Mouse (Mus musculus): ENCODE results near the gene Gstm2. TPM values are rescaled to one million over a fixed set of nuclear protein-coding genes. Genes with fewer than 3 reads are reported as not detected.
"Not testable (repeated sequence)": the region's sequence is repeated elsewhere in the genome, so short reads cannot be mapped to it uniquely, and the experiment has no call there.

Gstm2 gene
- polyA plus RNA-seq, 1 experiment, result 28.1 TPM

DNA sequence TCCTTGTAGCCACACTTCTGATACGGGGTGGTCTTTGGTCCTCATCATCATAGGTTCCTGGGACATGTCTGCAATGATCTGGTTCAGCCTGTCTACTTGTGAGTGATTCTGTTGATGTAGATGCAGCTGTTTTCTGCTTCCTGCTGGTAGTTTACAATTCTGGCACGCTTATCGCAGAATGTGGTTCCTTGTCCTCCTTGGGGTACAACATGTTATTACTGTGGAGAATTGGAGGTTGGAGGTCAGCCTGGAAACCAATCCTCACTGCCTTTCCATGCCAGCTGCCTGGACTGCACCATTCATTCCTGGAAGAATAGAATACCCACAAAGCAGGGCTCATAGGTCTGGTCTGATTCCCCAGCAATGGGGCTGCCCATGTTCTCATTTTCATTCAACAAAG lies 13.2 kb upstream of the Gstm2 start:
- no peak for TF ChIP-seq CTCF (IDR thresholded peaks at IDR 0.05; ENCODE audit: borderline replicate concordance, control insufficient read depth, extremely low read depth, insufficient read depth, low read length, poor library complexity)
- no peak for TF ChIP-seq POLR2A (IDR thresholded peaks at IDR 0.05; ENCODE audit: control insufficient read depth, extremely low read depth, insufficient read depth, low read length, poor library complexity)
- WGBS, result 98% methylated on average over 3 of the region's 3 CpGs
- Histone ChIP-seq H3K4me3 (ENCODE audit: control insufficient read depth, insufficient read depth, low read length) (no peak overlapping the region), H3K27ac (ENCODE audit: control insufficient read depth, insufficient read depth, low read length) (no peak overlapping the region), H3K4me1 (replicated peaks; ENCODE audit: control insufficient read depth, insufficient read depth, low read length) (no peaks in the 10 kb centered on the region), H3K27me3 (ENCODE audit: control insufficient read depth, insufficient read depth, low read length) (no peaks in the 10 kb centered on the region), H3K36me3 (ENCODE audit: control insufficient read depth, insufficient read depth, low read length) (no peaks in the 10 kb centered on the region)
- DNase-seq, result no peak

DNA sequence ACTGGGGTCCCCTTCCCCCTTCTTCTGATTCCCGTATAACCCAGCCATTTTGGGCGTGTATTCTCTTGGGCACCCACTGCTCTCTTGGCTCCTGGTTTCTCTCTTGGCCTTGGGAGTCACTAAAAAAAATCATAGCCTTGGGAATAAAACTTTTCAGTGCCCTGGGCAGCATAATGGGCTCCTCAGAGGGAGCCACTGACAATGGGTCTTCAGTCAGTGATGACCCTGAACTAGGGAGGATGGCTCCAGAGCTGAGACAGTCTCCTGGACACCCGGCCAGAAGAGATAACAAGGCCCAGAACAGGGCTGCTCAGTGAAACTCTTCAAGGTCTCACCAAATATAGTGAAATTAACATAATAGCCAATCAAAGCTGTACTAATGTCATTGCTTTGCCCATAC lies 12.3 kb upstream of the Gstm2 start:
- TF ChIP-seq POLR2A (IDR thresholded peaks at IDR 0.05; ENCODE audit: control insufficient read depth, extremely low read depth, insufficient read depth, low read length, poor library complexity), result no peak
- TF ChIP-seq CTCF (IDR thresholded peaks at IDR 0.05; ENCODE audit: borderline replicate concordance, control insufficient read depth, extremely low read depth, insufficient read depth, low read length, poor library complexity), result no peak
- no peak overlapping the region for H3K4me3 ChIP-seq (ENCODE audit: control insufficient read depth, insufficient read depth, low read length)
- no peak overlapping the region for H3K27ac ChIP-seq (ENCODE audit: control insufficient read depth, insufficient read depth, low read length)
- no peak for DNase-seq
- no peaks in the 10 kb centered on the region for H3K36me3 ChIP-seq (ENCODE audit: control insufficient read depth, insufficient read depth, low read length)
- no peaks in the 10 kb centered on the region for H3K4me1 ChIP-seq (replicated peaks; ENCODE audit: control insufficient read depth, insufficient read depth, low read length)
- no peaks in the 10 kb centered on the region for H3K27me3 ChIP-seq (ENCODE audit: control insufficient read depth, insufficient read depth, low read length)
- WGBS, result 96% methylated on average over 3 of the region's 3 CpGs

DNA sequence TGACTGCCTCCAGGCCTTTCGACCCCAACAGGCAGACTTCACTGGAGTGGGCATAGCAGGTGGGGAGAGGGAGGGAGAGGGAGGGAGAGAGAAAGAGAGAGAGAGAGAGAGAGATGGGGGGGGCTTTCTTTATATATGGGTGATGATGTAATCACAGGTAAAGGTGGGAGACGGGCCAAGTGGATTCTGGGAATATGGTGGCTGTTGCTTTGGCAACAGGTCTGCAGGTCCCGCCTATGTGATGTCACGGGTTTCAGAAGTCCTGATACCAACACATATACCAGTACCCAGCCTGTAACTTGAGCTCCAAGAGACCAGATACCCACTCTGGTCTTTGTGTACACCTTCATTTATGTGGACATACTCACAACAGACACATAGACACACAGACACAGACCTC lies 10.3 kb upstream of the Gstm2 start:
- WGBS, result 93% methylated on average over 4 of the region's 4 CpGs
- Histone ChIP-seq H3K27me3 (ENCODE audit: control insufficient read depth, insufficient read depth, low read length) (no peaks in the 10 kb centered on the region), H3K27ac (ENCODE audit: control insufficient read depth, insufficient read depth, low read length) (no peak overlapping the region), H3K4me1 (replicated peaks; ENCODE audit: control insufficient read depth, insufficient read depth, low read length) (no peaks in the 10 kb centered on the region), H3K4me3 (ENCODE audit: control insufficient read depth, insufficient read depth, low read length) (no peak overlapping the region), H3K36me3 (ENCODE audit: control insufficient read depth, insufficient read depth, low read length) (no peaks in the 10 kb centered on the region)
- TF ChIP-seq POLR2A (IDR thresholded peaks at IDR 0.05; ENCODE audit: control insufficient read depth, extremely low read depth, insufficient read depth, low read length, poor library complexity), result no peak
- no peak for TF ChIP-seq CTCF (IDR thresholded peaks at IDR 0.05; ENCODE audit: borderline replicate concordance, control insufficient read depth, extremely low read depth, insufficient read depth, low read length, poor library complexity)
- DNase-seq, result no peak

DNA sequence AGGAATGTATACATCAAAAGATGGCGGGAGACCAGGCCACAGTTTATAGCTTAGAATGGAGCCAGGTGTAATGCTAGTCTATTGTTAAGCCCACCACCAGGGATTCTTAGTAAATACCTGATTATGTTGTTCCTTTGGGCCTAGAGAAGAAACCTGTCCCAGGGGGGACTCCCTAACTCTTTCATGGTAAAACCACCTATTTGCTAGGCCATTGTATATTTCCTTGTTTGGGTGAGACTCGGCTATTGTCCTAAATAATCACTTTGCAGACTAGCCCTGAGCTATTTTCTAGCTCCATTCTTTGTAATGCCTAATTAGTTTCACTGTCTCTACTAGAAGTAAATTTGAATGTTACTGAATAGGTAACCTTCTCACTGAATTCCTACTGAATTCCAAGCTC lies 9.7 kb upstream of the Gstm2 start:
- not testable (repeated sequence) for H3K27ac ChIP-seq (ENCODE audit: control insufficient read depth, insufficient read depth, low read length); H3K27me3 ChIP-seq (ENCODE audit: control insufficient read depth, insufficient read depth, low read length); H3K4me1 ChIP-seq (replicated peaks; ENCODE audit: control insufficient read depth, insufficient read depth, low read length); H3K4me3 ChIP-seq (ENCODE audit: control insufficient read depth, insufficient read depth, low read length); DNase-seq; H3K36me3 ChIP-seq (ENCODE audit: control insufficient read depth, insufficient read depth, low read length)
- 97% methylated on average over 2 of the region's 2 CpGs for WGBS

DNA sequence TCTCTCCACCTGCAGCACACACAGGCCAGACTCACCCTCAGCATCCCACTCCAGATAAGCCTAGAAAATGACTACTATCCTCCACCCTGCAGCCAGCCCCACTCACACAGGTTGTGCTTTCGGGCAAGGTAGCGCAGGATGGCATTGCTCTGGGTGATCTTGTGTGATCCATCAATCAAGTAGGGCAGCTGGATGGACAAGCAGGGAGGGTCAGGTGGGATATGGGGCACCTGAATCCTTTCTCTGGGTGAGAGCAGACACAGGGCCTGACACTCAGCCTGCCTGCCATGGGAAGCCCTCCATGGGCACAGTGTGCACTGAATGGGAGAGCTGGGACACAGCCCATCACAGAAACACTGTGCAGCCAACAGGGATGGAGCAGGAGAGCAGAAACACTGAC lies 1.1 kb downstream of the Gstm2 start:
- H3K4me3 ChIP-seq (ENCODE audit: control insufficient read depth, insufficient read depth, low read length); H3K36me3 ChIP-seq (ENCODE audit: control insufficient read depth, insufficient read depth, low read length); DNase-seq; H3K27me3 ChIP-seq (ENCODE audit: control insufficient read depth, insufficient read depth, low read length); H3K27ac ChIP-seq (ENCODE audit: control insufficient read depth, insufficient read depth, low read length); H3K4me1 ChIP-seq (replicated peaks; ENCODE audit: control insufficient read depth, insufficient read depth, low read length): not testable (repeated sequence)
- WGBS, result 98% methylated on average over 2 of the region's 2 CpGs

DNA sequence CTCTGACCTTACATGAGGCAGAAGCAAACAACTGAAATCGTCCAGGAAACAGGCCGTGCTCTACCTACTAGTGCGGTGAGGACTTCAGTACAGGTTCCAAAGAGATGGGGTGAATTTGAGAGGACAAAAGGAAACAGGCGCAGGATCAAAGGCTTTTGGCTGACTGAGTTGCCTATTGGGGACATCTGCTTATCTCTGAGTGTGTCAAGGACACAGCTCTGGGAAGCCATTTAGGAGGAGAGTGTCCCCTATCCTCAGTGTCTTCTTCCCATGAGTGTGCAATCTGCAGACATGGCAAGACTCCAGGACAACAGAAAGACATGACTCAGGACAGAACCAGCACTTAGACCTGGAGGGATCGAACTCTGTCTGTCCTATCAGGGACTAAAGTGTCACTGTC lies 1.8 kb downstream of the Gstm2 start:
- Histone ChIP-seq H3K27me3 (ENCODE audit: control insufficient read depth, insufficient read depth, low read length) (no peaks in the 10 kb centered on the region), H3K36me3 (ENCODE audit: control insufficient read depth, insufficient read depth, low read length) (no peaks in the 10 kb centered on the region), H3K27ac (ENCODE audit: control insufficient read depth, insufficient read depth, low read length) (no peak overlapping the region), H3K4me3 (ENCODE audit: control insufficient read depth, insufficient read depth, low read length) (no peak overlapping the region), H3K4me1 (replicated peaks; ENCODE audit: control insufficient read depth, insufficient read depth, low read length) (no peaks in the 10 kb centered on the region)
- TF ChIP-seq POLR2A (IDR thresholded peaks at IDR 0.05; ENCODE audit: control insufficient read depth, extremely low read depth, insufficient read depth, low read length, poor library complexity), result no peak
- no peak for TF ChIP-seq CTCF (IDR thresholded peaks at IDR 0.05; ENCODE audit: borderline replicate concordance, control insufficient read depth, extremely low read depth, insufficient read depth, low read length, poor library complexity)
- no peak for DNase-seq
- WGBS, result 89% methylated on average over 5 of the region's 5 CpGs

DNA sequence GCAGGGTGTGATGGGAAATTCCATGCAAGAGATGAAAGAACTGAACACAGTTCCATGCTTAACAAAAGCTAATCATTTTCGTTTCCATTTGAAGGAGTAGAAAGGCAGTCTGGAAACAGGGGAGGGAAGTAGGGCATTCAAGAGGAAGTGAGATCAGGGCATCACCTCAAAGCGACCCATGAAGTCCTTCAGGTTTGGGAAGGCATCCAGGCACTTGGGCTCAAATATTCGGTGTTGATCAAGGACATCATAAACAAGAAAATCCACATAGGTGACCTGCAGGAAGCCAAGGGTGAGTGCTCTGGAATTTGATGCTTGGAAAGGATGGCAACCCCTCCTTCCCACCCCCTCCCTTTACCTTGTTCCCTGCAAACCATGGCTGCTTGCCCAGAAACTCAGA lies 2.5 kb downstream of the Gstm2 start:
- TF ChIP-seq POLR2A (IDR thresholded peaks at IDR 0.05; ENCODE audit: control insufficient read depth, extremely low read depth, insufficient read depth, low read length, poor library complexity) (no peak), CTCF (IDR thresholded peaks at IDR 0.05; ENCODE audit: borderline replicate concordance, control insufficient read depth, extremely low read depth, insufficient read depth, low read length, poor library complexity) (no peak)
- H3K27me3 ChIP-seq (ENCODE audit: control insufficient read depth, insufficient read depth, low read length), result no peaks in the 10 kb centered on the region
- no peaks in the 10 kb centered on the region for H3K36me3 ChIP-seq (ENCODE audit: control insufficient read depth, insufficient read depth, low read length)
- WGBS, result 60% methylated on average over 3 of the region's 3 CpGs
- H3K4me3 ChIP-seq (ENCODE audit: control insufficient read depth, insufficient read depth, low read length), result no peak overlapping the region
- no peaks in the 10 kb centered on the region for H3K4me1 ChIP-seq (replicated peaks; ENCODE audit: control insufficient read depth, insufficient read depth, low read length)
- H3K27ac ChIP-seq (ENCODE audit: control insufficient read depth, insufficient read depth, low read length), result no peak overlapping the region
- DNase-seq, result no peak
